Mouse (Mus musculus): ENCODE measurements around the gene Elovl1. TPM values are rescaled to one million over a fixed set of nuclear protein-coding genes. Genes with fewer than 3 reads are reported as not detected.

The Elovl1 gene
- total and polyA plus RNA-seq, 2 experiments, result 16.9 to 135 TPM

- peak; percentile 53 for DNase-seq (ENCODE audit: extremely low read depth, low read depth, low spot score)
- no peaks in the 10 kb centered on the region for H3K79me2 ChIP-seq (ENCODE audit: control insufficient read depth, insufficient read depth, low read length)
- H3K27me3 ChIP-seq (ENCODE audit: control insufficient read depth, insufficient read depth, low read length), result no peaks in the 10 kb centered on the region
- H3K9ac ChIP-seq (ENCODE audit: low read depth, low read length), result no peak overlapping the region
- TF ChIP-seq POLR2A (IDR thresholded peaks at IDR 0.05; ENCODE audit: extremely low read depth, insufficient read depth, low read length) (no peak), CTCF (IDR thresholded peaks at IDR 0.05; ENCODE audit: low read depth, low read length) (no peak)
- no peak overlapping the region for H3K4me3 ChIP-seq (ENCODE audit: insufficient read depth, low read depth, low read length)
- H3K27ac ChIP-seq (replicated peaks; ENCODE audit: insufficient read depth, low read depth, low read length), result no peak overlapping the region
- H3K36me3 ChIP-seq (ENCODE audit: control insufficient read depth, insufficient read depth, low read length), result no peaks in the 10 kb centered on the region
- peaks cover 3% of the 10 kb centered on the region for H3K4me1 ChIP-seq (ENCODE audit: control insufficient read depth, insufficient read depth, low read length)
- WGBS, result 46% methylated on average over 15 of the region's 15 CpGs
Observed at GRCm38 (mm10) chr4:118476773-118477530, 49.1 kb downstream of the Elovl1 start.

Other genes starting within 250 kb of the Elovl1 start
- gene Kdm4a, start 248.1 kb upstream of the Elovl1 start, total RNA-seq (2014; rRNA removed), result 10.5 and 14.2 TPM in 2 replicates
- 10.9 and 15.3 TPM in 2 replicates for gene Kdm4a, start 248.1 kb upstream of the Elovl1 start, polyA plus RNA-seq (2012; rRNA removed)
- 40.1 and 67.4 TPM in 2 replicates for gene Ptprf, start 136.7 kb upstream of the Elovl1 start, total RNA-seq (2014; rRNA removed)
- 89.8 and 101 TPM in 2 replicates for gene Ptprf, start 136.7 kb upstream of the Elovl1 start, polyA plus RNA-seq (2012; rRNA removed)
- gene Szt2, start 18.8 kb upstream of the Elovl1 start, total RNA-seq (2014; rRNA removed), result 3.0 and 5.2 TPM in 2 replicates
- 8.8 and 11.9 TPM in 2 replicates for gene Szt2, start 18.8 kb upstream of the Elovl1 start, polyA plus RNA-seq (2012; rRNA removed)
- gene Med8, start 18.8 kb upstream of the Elovl1 start, total RNA-seq (2014; rRNA removed), result 37.0 and 40.3 TPM in 2 replicates
- gene Med8, start 18.8 kb upstream of the Elovl1 start, polyA plus RNA-seq (2012; rRNA removed), result 25.5 and 31.3 TPM in 2 replicates
- gene Cdc20, start 9.3 kb downstream of the Elovl1 start, total RNA-seq (2014; rRNA removed), result 0.46 and 5.4 TPM in 2 replicates
- gene Cdc20, start 9.3 kb downstream of the Elovl1 start, polyA plus RNA-seq (2012; rRNA removed), result 0.59 and 0.93 TPM in 2 replicates
- gene Mpl, start 29.4 kb downstream of the Elovl1 start, total RNA-seq (2014; rRNA removed), result not detected in 2 replicates
- not detected in 2 replicates for gene Mpl, start 29.4 kb downstream of the Elovl1 start, polyA plus RNA-seq (2012; rRNA removed)
- 6.6 and 9.6 TPM in 2 replicates for gene Tie1, start 62.0 kb downstream of the Elovl1 start, total RNA-seq (2014; rRNA removed)
- 6.7 and 8.9 TPM in 2 replicates for gene Tie1, start 62.0 kb downstream of the Elovl1 start, polyA plus RNA-seq (2012; rRNA removed)
- 19.8 and 21.5 TPM in 2 replicates for gene 2610528J11Rik, start 98.9 kb downstream of the Elovl1 start, total RNA-seq (2014; rRNA removed)
- gene 2610528J11Rik, start 98.9 kb downstream of the Elovl1 start, polyA plus RNA-seq (2012; rRNA removed), result 52.6 and 54.6 TPM in 2 replicates
- gene Tmem125, start 116.0 kb downstream of the Elovl1 start, total RNA-seq (2014; rRNA removed), result 2.9 and 3.5 TPM in 2 replicates
- gene Tmem125, start 116.0 kb downstream of the Elovl1 start, polyA plus RNA-seq (2012; rRNA removed), result 13.1 and 17.5 TPM in 2 replicates
- gene Cfap57, start 192.7 kb downstream of the Elovl1 start, total RNA-seq (2014; rRNA removed), result not detected in 2 replicates
- gene Cfap57, start 192.7 kb downstream of the Elovl1 start, polyA plus RNA-seq (2012; rRNA removed), result not detected in 2 replicates
- gene Ebna1bp2, start 192.7 kb downstream of the Elovl1 start, total RNA-seq (2014; rRNA removed), result 19.6 and 19.9 TPM in 2 replicates
- 10.3 and 13.0 TPM in 2 replicates for gene Ebna1bp2, start 192.7 kb downstream of the Elovl1 start, polyA plus RNA-seq (2012; rRNA removed)
- not detected in 2 replicates for gene Olfr62, start 230.9 kb downstream of the Elovl1 start, total RNA-seq (2014; rRNA removed)
- not detected in 2 replicates for gene Olfr62, start 230.9 kb downstream of the Elovl1 start, polyA plus RNA-seq (2012; rRNA removed)

All from liver, adult 2 months (tissue).